Mouse (Mus musculus) C2C12 (cell line): Measurements from ENCODE around the gene Msh5.

Experiments used
- CTCF ChIP-seq: IDR thresholded peaks from one replicate; pipeline ENCODE4 v1.5.1; 2011; ENCODE audit not compliant: control insufficient read depth, insufficient read depth, insufficient read length
- FOSL1 ChIP-seq: IDR thresholded peaks from one replicate; pipeline ENCODE4 v1.8.0; 2011; ENCODE audit warnings: mild to moderate bottlenecking, low read length; ENCODE audit not compliant: poor library complexity, insufficient read depth, severe bottlenecking
- MAX ChIP-seq: IDR thresholded peaks from one replicate; pipeline ENCODE4 v1.6.1; 2011; ENCODE audit warnings: mild to moderate bottlenecking, control low read depth
- MYOG ChIP-seq: IDR thresholded peaks from one replicate; pipeline ENCODE4 v1.6.1; 2011; ENCODE audit not compliant: control insufficient read depth, insufficient read length; ENCODE audit errors: extremely low read depth

GRCm38 (mm10) chr17:35048932-35049440 is 2.4 kb upstream of the Msh5 start:
- no peak for TF ChIP-seq FOSL1
- no peak for TF ChIP-seq CTCF
- TF ChIP-seq MYOG, result no peak
- no peak for TF ChIP-seq MAX
